Mouse (Mus musculus) midbrain, embryonic 12.5 days (tissue): Measurements from ENCODE around the gene Pcnx3. TPM values are rescaled to one million over a fixed set of nuclear protein-coding genes. Genes with fewer than 3 reads are reported as not detected.

Experiments used
- ATAC-seq: fragments of 200-750 bp; cut with Nextera tagmentation; 2 replicates; pipeline ENCODE4 v1.8.0; 2017; ENCODE audit warnings: low read depth, moderate TSS enrichment, moderate library complexity; ENCODE audit not compliant: low FRiP score
- H3K27ac ChIP-seq: fragments of 300-500 bp; sonication (generic); replicated peaks from 2 replicates; pipeline ENCODE4 v1.5.1; 2016; ENCODE audit warnings: mild to moderate bottlenecking
- H3K27me3 ChIP-seq: fragments of 300-500 bp; sonication (generic); 2 replicates; pipeline ENCODE4 v1.6.1; 2016; ENCODE audit warnings: mild to moderate bottlenecking
- H3K36me3 ChIP-seq: fragments of 300-500 bp; sonication (generic); 2 replicates; pipeline ENCODE4 v1.6.1; 2016
- H3K4me1 ChIP-seq: fragments of 300-500 bp; sonication (generic); 2 replicates; pipeline ENCODE4 v1.6.1; 2016
- H3K4me2 ChIP-seq: fragments of 300-500 bp; sonication (generic); replicated peaks from 2 replicates; pipeline ENCODE4 v1.6.1; 2016; ENCODE audit warnings: mild to moderate bottlenecking, moderate library complexity
- H3K4me3 ChIP-seq: fragments of 300-500 bp; sonication (generic); 2 replicates; pipeline ENCODE4 v1.5.1; 2016; ENCODE audit warnings: mild to moderate bottlenecking
- H3K9ac ChIP-seq: fragments of 300-500 bp; sonication (generic); replicated peaks from 2 replicates; pipeline ENCODE4 v1.6.1; 2016; ENCODE audit warnings: mild to moderate bottlenecking, moderate library complexity
- H3K9me3 ChIP-seq: fragments of 300-500 bp; sonication (generic); 2 replicates; pipeline ENCODE4 v1.6.1; 2016; ENCODE audit warnings: mild to moderate bottlenecking
- WGBS: fragments of 180-500 bp; shearing (Covaris S2); methylation state at CpG from one replicate; pipeline ENCODE4 v1.1.7; 2016; 5-methylcytosine and 5-hydroxymethylcytosine counted together
- polyA plus RNA-seq: library from polyadenylated mRNA; unstranded; fragments of >200 nt; fragmentation: Nextera tagmentation; extraction: Ambion mirVana; gene quantifications from 2 replicates; pipeline ENCODE4 v1.2.1, GENCODE M21; 2016

Pcnx3 gene
- polyA plus RNA-seq, 1 experiment from 2014 or later = 34.1 TPM

DNA sequence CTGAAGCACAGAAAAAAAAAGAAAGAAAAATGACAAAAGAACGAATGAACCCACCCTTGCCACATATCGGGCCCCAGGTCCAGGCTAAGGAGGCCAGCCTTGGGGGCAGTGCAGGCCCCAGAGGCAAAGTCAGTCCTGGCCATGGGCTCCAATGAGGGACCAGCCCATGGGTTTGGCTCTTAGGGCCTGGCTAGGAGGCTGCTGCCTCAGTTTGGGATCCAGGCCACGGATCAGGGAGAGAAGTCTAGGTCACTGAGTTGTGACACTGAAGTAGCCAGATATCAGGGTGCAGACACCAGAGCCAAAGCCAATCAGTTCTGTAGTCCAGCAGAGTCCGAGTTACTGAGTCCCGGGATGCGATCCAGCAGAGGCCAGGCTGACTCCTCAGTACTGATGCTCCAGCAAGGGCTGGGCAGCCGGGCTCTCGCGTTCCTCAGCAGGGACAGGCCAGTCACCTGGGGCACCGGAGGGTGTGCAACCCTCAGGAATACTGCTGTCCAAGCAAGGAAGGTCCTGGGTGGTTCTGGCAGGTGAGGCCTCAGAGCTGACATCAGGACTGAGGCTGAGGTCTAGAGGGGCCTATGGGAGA, 23.9 kb downstream of the Pcnx3 start:
- no peak overlapping the region for H3K4me2 ChIP-seq
- peaks cover 53% of the 10 kb centered on the region for H3K36me3 ChIP-seq
- no peak for ATAC-seq
- no peaks in the 10 kb centered on the region for H3K9me3 ChIP-seq
- no peak overlapping the region for H3K4me3 ChIP-seq
- H3K27ac ChIP-seq = no peak overlapping the region
- 93% methylated on average over 10 of the region's 10 CpGs for WGBS
- H3K4me1 ChIP-seq = peaks cover 14% of the 10 kb centered on the region
- H3K27me3 ChIP-seq = no peaks in the 10 kb centered on the region
- H3K9ac ChIP-seq = no peak overlapping the region

DNA sequence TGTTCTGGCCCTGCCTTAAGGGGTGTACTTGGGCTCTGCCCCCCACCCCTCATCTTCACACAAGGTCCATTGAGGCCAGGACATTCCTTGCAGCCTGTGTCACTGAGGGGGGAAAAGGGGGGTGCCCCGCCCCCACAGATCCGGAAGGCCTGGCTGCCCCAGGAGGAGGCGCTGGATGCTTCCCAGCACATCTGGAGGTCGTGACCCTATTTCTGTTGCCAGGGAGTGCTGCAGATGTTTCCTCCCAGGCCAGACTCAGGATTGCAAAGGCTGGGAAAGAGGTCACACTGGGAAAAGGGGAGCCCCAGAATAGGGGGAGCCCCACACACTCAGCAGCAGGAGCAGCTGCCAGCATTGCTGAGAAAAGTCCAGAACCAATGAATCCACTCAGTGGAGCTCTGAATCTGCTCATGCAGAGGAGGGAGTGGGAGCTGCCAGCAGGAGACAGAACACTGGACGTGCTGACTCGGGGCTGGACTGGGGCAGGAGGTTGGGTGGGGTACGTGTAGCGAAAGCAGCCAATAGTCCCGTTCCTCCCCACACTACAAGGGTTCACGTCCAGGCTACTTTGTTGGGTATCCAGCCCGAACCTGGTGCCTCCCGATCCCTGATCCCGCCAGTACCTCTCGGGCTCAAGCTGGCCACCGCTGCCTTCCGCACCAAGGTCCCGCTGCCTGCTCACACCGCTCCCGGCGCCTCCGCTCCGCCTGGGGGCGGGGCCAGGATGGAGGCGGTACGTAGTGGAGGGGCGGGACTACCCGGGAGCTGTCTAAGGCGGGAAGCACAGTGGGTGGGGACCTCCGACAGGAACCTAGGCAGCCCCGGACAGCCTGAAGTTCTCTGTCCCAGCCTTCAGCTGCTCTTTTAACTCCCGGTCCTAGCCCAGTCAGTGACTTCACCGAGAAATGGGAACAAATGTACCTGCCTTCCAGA, 25.5 kb downstream of the Pcnx3 start, which contains the start of gene Sipa1:
Sipa1 (minus strand) TSS at position 727 of the 933 bp plus-strand sequence.
- peaks cover 38% of the 10 kb centered on the region for H3K36me3 ChIP-seq
- ATAC-seq = peak; percentile 92
- H3K27me3 ChIP-seq = no peaks in the 10 kb centered on the region
- peak within 1 kb of the TSS; percentile 57 for H3K9ac ChIP-seq
- H3K4me1 ChIP-seq = peaks cover 14% of the 10 kb centered on the region
- peak within 1 kb of the TSS; percentile 53 for H3K4me2 ChIP-seq
- WGBS = under 1% methylated on average over 32 of the region's 32 CpGs
- no peaks in the 10 kb centered on the region for H3K9me3 ChIP-seq
- H3K4me3 ChIP-seq = peak within 1 kb of the TSS; percentile 41
- H3K27ac ChIP-seq = peak within 1 kb of the TSS; percentile 47

GRCm38 (mm10) chr19:5662310-5662709, 26.4 kb downstream of the Pcnx3 start:
- Histone ChIP-seq H3K9me3 (no peaks in the 10 kb centered on the region), H3K36me3 (peaks cover 29% of the 10 kb centered on the region), H3K4me2 (0 out of 2 replicates have a peak overlapping the region, but pooled peaks have one; percentile 53), H3K27me3 (no peaks in the 10 kb centered on the region), H3K27ac (0 out of 2 replicates have a peak overlapping the region, but pooled peaks have one; percentile 30), H3K4me3 (0 out of 2 replicates have a peak overlapping the region, but pooled peaks have one; percentile 7), H3K4me1 (peaks cover 14% of the 10 kb centered on the region), H3K9ac (no peak overlapping the region)
- WGBS = 86% methylated on average over 8 of the region's 8 CpGs
- no peak for ATAC-seq

DNA sequence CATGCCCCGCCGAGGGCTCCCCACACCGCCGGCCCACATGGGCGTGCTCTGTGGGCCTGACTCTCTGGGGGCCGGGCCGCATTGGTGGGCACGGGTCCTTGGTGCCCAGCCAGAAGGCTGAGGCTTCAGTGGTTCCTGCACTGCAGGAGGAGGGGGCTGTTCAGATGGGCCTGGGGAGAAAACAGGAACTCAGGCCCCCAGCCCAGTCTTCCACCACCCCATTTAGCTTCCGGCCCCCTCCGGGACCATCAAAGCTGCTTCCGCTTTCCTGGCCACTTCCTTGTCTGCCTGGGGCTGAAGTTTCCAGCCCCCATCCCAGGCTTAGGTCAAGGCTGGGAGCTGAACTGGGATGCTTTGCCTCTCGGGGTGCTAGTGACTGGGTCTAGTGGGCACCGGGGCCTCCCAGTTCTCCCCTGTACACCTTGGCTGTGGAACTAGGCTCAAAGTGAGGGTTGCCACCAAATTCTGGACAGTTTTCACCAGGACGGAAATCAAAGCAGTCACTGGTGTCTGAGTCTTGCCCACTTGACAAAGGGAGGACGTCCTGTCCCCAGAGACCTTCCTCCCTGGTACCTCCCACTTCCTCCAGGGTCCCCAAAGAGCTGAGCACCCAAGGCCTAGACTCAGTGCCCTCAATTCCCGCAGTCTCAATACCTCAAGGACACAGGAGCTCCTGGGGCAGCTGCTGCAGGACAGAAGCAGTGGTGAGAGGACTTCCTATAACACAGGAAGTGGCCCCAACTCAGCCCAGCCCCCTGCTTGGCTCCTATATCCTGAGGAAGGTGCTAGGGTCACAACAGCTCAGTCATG, 27.6 kb downstream of the Pcnx3 start:
- Histone ChIP-seq H3K27ac (no peak overlapping the region), H3K27me3 (peaks cover 7% of the 10 kb centered on the region), H3K9ac (no peak overlapping the region), H3K36me3 (peaks cover 17% of the 10 kb centered on the region), H3K4me2 (no peak overlapping the region), H3K9me3 (no peaks in the 10 kb centered on the region), H3K4me1 (peaks cover 14% of the 10 kb centered on the region), H3K4me3 (no peak overlapping the region)
- 85% methylated on average over 16 of the region's 16 CpGs for WGBS
- no peak for ATAC-seq

- Histone ChIP-seq H3K9me3 (no peaks in the 10 kb centered on the region), H3K27ac (no peak overlapping the region), H3K9ac (peak overlapping the region; percentile 51), H3K4me3 (peak overlapping the region; percentile 46), H3K27me3 (peaks cover 56% of the 10 kb centered on the region), H3K4me2 (peak overlapping the region; percentile 70), H3K4me1 (peaks cover 16% of the 10 kb centered on the region), H3K36me3 (peaks cover 7% of the 10 kb centered on the region; the same call in 1 of the 2 replicates)
- WGBS = 9% methylated on average over 43 of the region's 43 CpGs
- no peak for ATAC-seq
Measured at GRCm38 (mm10) chr19:5654720-5655298, 33.9 kb downstream of the Pcnx3 start.

DNA sequence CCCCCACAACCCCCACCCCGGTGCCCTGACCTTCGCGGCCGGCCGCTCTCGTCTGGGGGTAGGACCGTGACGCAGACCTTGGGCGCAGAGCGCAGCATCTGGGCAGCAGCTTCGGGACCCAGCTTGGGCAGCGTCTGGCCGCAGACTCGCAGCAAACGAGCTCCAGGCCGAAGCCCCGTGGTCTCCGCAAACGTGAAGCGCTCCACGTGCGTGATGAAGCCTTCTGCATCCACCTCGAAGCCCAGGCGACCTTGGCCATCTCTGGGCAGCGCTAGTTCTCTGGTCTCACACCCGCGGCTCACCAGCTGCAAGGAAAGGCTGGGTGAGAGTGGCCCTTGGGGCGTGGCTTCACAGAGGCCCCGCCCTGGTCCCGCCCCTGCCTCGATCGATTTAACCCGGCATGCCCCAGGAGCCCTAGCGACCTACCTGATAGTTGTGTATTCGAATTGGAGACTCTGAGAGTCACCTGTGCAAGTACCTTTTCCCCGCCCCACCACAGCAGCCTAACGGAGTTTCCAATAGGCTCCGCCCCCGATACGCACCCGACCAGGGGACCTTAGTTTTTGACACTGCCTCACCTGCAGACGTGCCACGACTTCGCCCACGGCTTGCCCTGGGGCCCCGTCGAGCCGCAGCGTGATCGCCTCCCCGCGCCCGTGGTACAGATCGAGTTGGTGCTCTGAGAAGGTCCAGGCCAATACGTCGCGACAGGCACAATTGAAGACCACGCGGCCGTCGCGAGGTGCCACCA, 34.6 kb downstream of the Pcnx3 start:
- Histone ChIP-seq H3K36me3 (peaks cover 7% of the 10 kb centered on the region; the same call in 1 of the 2 replicates), H3K27me3 (peaks cover 56% of the 10 kb centered on the region), H3K4me3 (peak overlapping the region; percentile 46), H3K4me2 (peak overlapping the region; percentile 70), H3K27ac (no peak overlapping the region), H3K9me3 (no peaks in the 10 kb centered on the region), H3K9ac (peak overlapping the region; percentile 51), H3K4me1 (peaks cover 18% of the 10 kb centered on the region)
- peak; percentile 79; the same call in 1 of the 2 replicates for ATAC-seq
- WGBS = 3% methylated on average over 62 of the region's 62 CpGs

DNA sequence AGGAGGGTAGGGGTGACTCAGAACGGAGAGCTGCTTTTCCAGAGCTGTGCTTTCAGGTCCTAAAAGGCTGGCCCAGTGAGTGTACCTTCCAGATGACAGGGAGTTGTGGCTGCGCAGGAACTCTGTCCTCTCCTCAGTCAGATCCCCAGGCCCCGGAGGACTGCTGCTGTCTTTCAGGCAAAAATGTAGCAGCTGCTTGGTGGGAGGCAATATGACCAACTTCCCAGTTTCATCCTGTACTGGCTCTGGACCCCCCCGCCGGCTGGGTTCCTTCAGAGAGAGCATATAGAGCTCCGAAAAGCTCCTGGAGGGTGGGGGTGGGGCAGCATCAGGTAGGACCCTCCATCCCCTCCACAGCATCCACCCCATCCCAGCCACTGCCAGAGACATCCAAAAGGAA, 36.1 kb downstream of the Pcnx3 start:
- no peak overlapping the region for H3K27ac ChIP-seq
- no peaks in the 10 kb centered on the region for H3K9me3 ChIP-seq
- H3K27me3 ChIP-seq = peaks cover 56% of the 10 kb centered on the region
- H3K9ac ChIP-seq = no peak overlapping the region
- ATAC-seq = no peak
- no peak overlapping the region for H3K4me2 ChIP-seq
- H3K4me1 ChIP-seq = peaks cover 28% of the 10 kb centered on the region
- no peak overlapping the region for H3K4me3 ChIP-seq
- peaks cover 11% of the 10 kb centered on the region for H3K36me3 ChIP-seq
- 73% methylated on average over 6 of the region's 6 CpGs for WGBS

DNA sequence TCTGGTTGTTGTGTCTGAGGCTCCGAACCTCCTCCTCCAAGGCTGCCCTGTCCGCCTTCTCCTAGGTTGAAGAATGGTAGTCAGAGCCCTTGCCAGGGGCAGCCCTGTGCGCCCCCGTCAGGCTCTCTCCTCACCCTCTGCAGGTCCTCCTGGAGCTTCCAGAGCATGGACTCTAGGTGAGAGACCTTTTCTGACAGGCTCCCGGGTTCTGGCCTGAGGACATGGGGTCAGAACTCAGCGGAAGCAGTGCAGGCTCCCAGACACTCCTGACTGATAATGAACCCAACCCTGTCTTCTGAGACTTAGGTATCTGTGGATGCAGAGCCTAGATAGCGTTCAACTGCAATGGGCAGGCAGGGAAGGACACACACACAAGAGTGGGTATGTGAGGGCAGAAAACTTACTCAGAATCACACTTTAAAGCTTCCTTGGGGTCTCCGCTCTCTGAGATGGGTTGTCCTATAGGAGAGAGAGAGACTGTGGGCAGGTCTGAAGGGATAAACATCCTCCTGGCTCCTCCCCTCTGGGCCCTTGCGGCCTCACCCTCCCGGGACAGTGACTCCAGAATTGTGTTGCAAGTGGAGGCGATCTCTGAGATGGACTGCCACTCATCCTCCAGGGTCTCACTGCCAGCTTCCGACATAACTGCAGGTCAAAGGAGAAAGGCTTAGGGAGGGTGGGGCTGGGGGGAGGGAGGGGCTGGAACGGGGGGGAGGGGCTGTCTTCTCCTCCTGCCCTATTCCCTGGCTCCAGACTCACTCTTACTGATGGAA, 37.0 kb downstream of the Pcnx3 start:
- H3K4me1 ChIP-seq = peaks cover 28% of the 10 kb centered on the region
- 58% methylated on average over 13 of the region's 13 CpGs for WGBS

GRCm38 (mm10) chr19:5649298-5649741, 39.4 kb downstream of the Pcnx3 start:
- H3K4me2 ChIP-seq = peak overlapping the region; percentile 61
- peaks cover 31% of the 10 kb centered on the region for H3K27me3 ChIP-seq
- peak overlapping the region; percentile 69 for H3K27ac ChIP-seq
- 74% methylated on average over 6 of the region's 6 CpGs for WGBS
- peak; percentile 9; the same call in 1 of the 2 replicates for ATAC-seq
- peaks cover 19% of the 10 kb centered on the region for H3K4me1 ChIP-seq
- H3K9ac ChIP-seq = peak overlapping the region; percentile 48
- no peak overlapping the region; the same call in 1 of the 2 replicates for H3K4me3 ChIP-seq
- peaks cover 42% of the 10 kb centered on the region for H3K36me3 ChIP-seq
- H3K9me3 ChIP-seq = no peaks in the 10 kb centered on the region

More for the DNA sequence above, 37.0 kb downstream of the Pcnx3 start:
- H3K4me2 ChIP-seq = no peak overlapping the region
- no peak overlapping the region for H3K27ac ChIP-seq
- peaks cover 55% of the 10 kb centered on the region for H3K27me3 ChIP-seq
- H3K9ac ChIP-seq = no peak overlapping the region
- no peak for ATAC-seq
- no peaks in the 10 kb centered on the region for H3K9me3 ChIP-seq
- peaks cover 20% of the 10 kb centered on the region for H3K36me3 ChIP-seq
- H3K4me3 ChIP-seq = no peak overlapping the region
